Mouse (Mus musculus) midbrain, embryonic 15.5 days (tissue): ENCODE measurements around the gene Otud1. TPM values are rescaled to one million over a fixed set of nuclear protein-coding genes. Genes with fewer than 3 reads are reported as not detected.

Experiments
- ATAC-seq: fragments of 200-750 bp; cut with Nextera tagmentation; replicated peaks from 2 replicates; pipeline ENCODE4 v1.8.0; 2017; ENCODE audit warnings: moderate TSS enrichment
- H3K27ac ChIP-seq: fragments of 300-500 bp; sonication (generic); 2 replicates; pipeline ENCODE4 v1.5.1; 2015; ENCODE audit warnings: mild to moderate bottlenecking, inconsistent platforms
- H3K27me3 ChIP-seq: fragments of 300-500 bp; sonication (generic); replicated peaks from 2 replicates; pipeline ENCODE4 v1.6.1; 2015; ENCODE audit warnings: inconsistent platforms
- H3K36me3 ChIP-seq: fragments of 300-500 bp; sonication (generic); replicated peaks from 2 replicates; pipeline ENCODE4 v1.6.1; 2015; ENCODE audit warnings: inconsistent platforms
- H3K4me1 ChIP-seq: fragments of 300-500 bp; sonication (generic); 2 replicates; pipeline ENCODE4 v1.6.1; 2015; ENCODE audit warnings: inconsistent platforms
- H3K4me2 ChIP-seq: fragments of 300-500 bp; sonication (generic); 2 replicates; pipeline ENCODE4 v1.6.1; 2015; ENCODE audit warnings: inconsistent platforms, mild to moderate bottlenecking, moderate library complexity
- H3K4me3 ChIP-seq: fragments of 300-500 bp; sonication (generic); 2 replicates; pipeline ENCODE4 v1.5.1; 2015; ENCODE audit warnings: mild to moderate bottlenecking, inconsistent platforms
- H3K9ac ChIP-seq: fragments of 300-500 bp; sonication (generic); 2 replicates; pipeline ENCODE4 v1.6.1; 2015; ENCODE audit warnings: mild to moderate bottlenecking, inconsistent platforms
- H3K9me3 ChIP-seq: fragments of 300-500 bp; sonication (generic); 2 replicates; pipeline ENCODE4 v1.6.1; 2016; ENCODE audit warnings: inconsistent platforms
- WGBS: fragments of 180-500 bp; shearing (Covaris S2); methylation state at CpG from one replicate; pipeline ENCODE4 v1.1.7; 2015; ENCODE audit warnings: mixed read lengths; 5-methylcytosine and 5-hydroxymethylcytosine counted together
- polyA plus RNA-seq: library from polyadenylated mRNA; unstranded; fragments of >200 nt; fragmentation: Nextera tagmentation; extraction: Ambion mirVana; gene quantifications from 2 replicates; pipeline ENCODE4 v1.2.1, GENCODE M21; 2015

The Otud1 gene
- polyA plus RNA-seq, 1 experiment from 2014 or later: 1.3 TPM

GRCm38 (mm10) chr2:19690094-19690493 is 32.5 kb downstream of the Otud1 start:
- Histone ChIP-seq H3K4me3 (no peak overlapping the region), H3K27me3 (no peaks in the 10 kb centered on the region), H3K4me1 (no peaks in the 10 kb centered on the region), H3K9ac (no peak overlapping the region), H3K9me3 (no peaks in the 10 kb centered on the region), H3K36me3 (no peaks in the 10 kb centered on the region), H3K4me2 (no peak overlapping the region), H3K27ac (no peak overlapping the region)
- no peak for ATAC-seq
- 88% methylated on average over 14 of the region's 14 CpGs for WGBS

GRCm38 (mm10) chr2:19699573-19700295 is 42.2 kb downstream of the Otud1 start:
- H3K4me3 ChIP-seq: no peak overlapping the region
- no peaks in the 10 kb centered on the region for H3K36me3 ChIP-seq
- no peak overlapping the region for H3K4me2 ChIP-seq
- H3K4me1 ChIP-seq: no peaks in the 10 kb centered on the region
- no peak overlapping the region for H3K9ac ChIP-seq
- no peaks in the 10 kb centered on the region for H3K27me3 ChIP-seq
- no peaks in the 10 kb centered on the region for H3K9me3 ChIP-seq
- 86% methylated on average over 4 of the region's 4 CpGs for whole genome bisulfite sequencing
- no peak for ATAC-seq
- H3K27ac ChIP-seq: no peak overlapping the region

- Histone ChIP-seq H3K4me1 (no peaks in the 10 kb centered on the region), H3K36me3 (no peaks in the 10 kb centered on the region), H3K9me3 (no peaks in the 10 kb centered on the region), H3K27ac (no peak overlapping the region), H3K4me2 (no peak overlapping the region), H3K4me3 (no peak overlapping the region), H3K9ac (no peak overlapping the region), H3K27me3 (no peaks in the 10 kb centered on the region)
- no peak for ATAC-seq
- 92% methylated on average over 3 of the region's 3 CpGs for WGBS
Observed at GRCm38 (mm10) chr2:19701386-19701785, 43.8 kb downstream of the Otud1 start.

- no peak overlapping the region for H3K4me2 ChIP-seq
- H3K9me3 ChIP-seq: no peaks in the 10 kb centered on the region
- no peak overlapping the region for H3K9ac ChIP-seq
- H3K4me1 ChIP-seq: no peaks in the 10 kb centered on the region
- no peak overlapping the region for H3K4me3 ChIP-seq
- H3K27me3 ChIP-seq: no peaks in the 10 kb centered on the region
- no peaks in the 10 kb centered on the region for H3K36me3 ChIP-seq
- ATAC-seq: no peak
- H3K27ac ChIP-seq: no peak overlapping the region
Observed at GRCm38 (mm10) chr2:19703020-19703613, 45.6 kb downstream of the Otud1 start.

- Histone ChIP-seq H3K36me3 (no peaks in the 10 kb centered on the region), H3K4me1 (no peaks in the 10 kb centered on the region), H3K27me3 (no peaks in the 10 kb centered on the region), H3K4me3 (no peak overlapping the region), H3K9ac (no peak overlapping the region), H3K9me3 (no peaks in the 10 kb centered on the region), H3K27ac (no peak overlapping the region), H3K4me2 (no peak overlapping the region)
- ATAC-seq: peak; percentile 63
- WGBS: 56% methylated on average over 4 of the region's 4 CpGs
Observed at GRCm38 (mm10) chr2:19703670-19704069, 46.1 kb downstream of the Otud1 start.

GRCm38 (mm10) chr2:19704272-19704671 is 46.7 kb downstream of the Otud1 start:
- Histone ChIP-seq H3K36me3 (no peaks in the 10 kb centered on the region), H3K9ac (no peak overlapping the region), H3K4me1 (no peaks in the 10 kb centered on the region), H3K9me3 (no peaks in the 10 kb centered on the region), H3K4me2 (no peak overlapping the region), H3K27ac (no peak overlapping the region), H3K4me3 (no peak overlapping the region), H3K27me3 (no peaks in the 10 kb centered on the region)
- ATAC-seq: no peak

GRCm38 (mm10) chr2:19706886-19707285 is 49.3 kb downstream of the Otud1 start:
- 83% methylated on average over 4 of the region's 4 CpGs for WGBS
- Histone ChIP-seq H3K9me3 (no peaks in the 10 kb centered on the region), H3K4me1 (no peaks in the 10 kb centered on the region), H3K4me2 (no peak overlapping the region), H3K27ac (no peak overlapping the region), H3K9ac (no peak overlapping the region), H3K36me3 (no peaks in the 10 kb centered on the region), H3K4me3 (no peak overlapping the region), H3K27me3 (no peaks in the 10 kb centered on the region)
- ATAC-seq: no peak

Other genes with a start within 250 kb of the Otud1 start
- gene Ptf1a, start 212.1 kb upstream of the Otud1 start, polyA plus RNA-seq: 0.26 and 0.49 TPM in 2 replicates
- not detected in 2 replicates for gene 4921504E06Rik, start 103.8 kb upstream of the Otud1 start, polyA plus RNA-seq